Mouse (Mus musculus) erythroblast, embryonic 14.5 days (primary cell): ENCODE data around the gene Josd1.

Source experiments
- GATA1 ChIP-seq: IDR thresholded peaks from 2 replicates; pipeline ENCODE4 v1.6.1; 2012; ENCODE audit warnings: low read length, inconsistent platforms, mixed read lengths
- TAL1 ChIP-seq: IDR thresholded peaks from 3 replicates; pipeline ENCODE4 v1.6.1; 2012; ENCODE audit warnings: low read length, inconsistent platforms, mixed read lengths

- TF ChIP-seq TAL1 (no peak), GATA1 (no peak)
Measured at GRCm38 (mm10) chr15:79677936-79678335, 9.8 kb downstream of the Josd1 start.
